Mouse (Mus musculus) embryonic facial prominence, embryonic 12.5 days (tissue): ENCODE measurements at regions not wholly inside any gene's neighbourhood (a gene's known extent, or its start where the extent isn't known, plus 50 kb on each side); places are given as distances from the start of the nearest gene placed in this dataset.
A peak's percentile ranks its signal among the peaks of the same experiment; 100 is the strongest.

Source experiments
- ATAC-seq: fragments of 200-750 bp; cut with Nextera tagmentation; 2 replicates; pipeline ENCODE4 v1.8.0; 2017; ENCODE audit not compliant: insufficient number of reproducible peaks, insufficient read depth, low FRiP score, low TSS enrichment
- H3K27ac ChIP-seq: fragments of 300-500 bp; sonication (generic); 2 replicates; pipeline ENCODE4 v1.5.1; 2016; ENCODE audit warnings: mild to moderate bottlenecking
- H3K27me3 ChIP-seq: fragments of 300-500 bp; sonication (generic); 2 replicates; pipeline ENCODE4 v1.6.1; 2016; ENCODE audit warnings: mild to moderate bottlenecking, moderate library complexity
- H3K36me3 ChIP-seq: fragments of 300-500 bp; sonication (generic); 2 replicates; pipeline ENCODE4 v1.6.1; 2016; ENCODE audit warnings: mild to moderate bottlenecking
- H3K4me1 ChIP-seq: fragments of 300-500 bp; sonication (generic); 2 replicates; pipeline ENCODE4 v1.6.1; 2016
- H3K4me2 ChIP-seq: fragments of 300-500 bp; sonication (generic); replicated peaks from 2 replicates; pipeline ENCODE4 v1.6.1; 2016; ENCODE audit warnings: mild to moderate bottlenecking, moderate library complexity
- H3K4me3 ChIP-seq: fragments of 300-500 bp; sonication (generic); 2 replicates; pipeline ENCODE4 v1.5.1; 2016; ENCODE audit warnings: mild to moderate bottlenecking
- H3K9ac ChIP-seq: fragments of 300-500 bp; sonication (generic); 2 replicates; pipeline ENCODE4 v1.6.1; 2016; ENCODE audit warnings: mild to moderate bottlenecking, moderate library complexity
- H3K9me3 ChIP-seq: fragments of 300-500 bp; sonication (generic); 2 replicates; pipeline ENCODE4 v1.6.1; 2016; ENCODE audit warnings: mild to moderate bottlenecking, moderate library complexity
- WGBS: fragments of 180-500 bp; shearing (Covaris S2); methylation state at CpG from one replicate; pipeline ENCODE4 v1.1.7; 2016; 5-methylcytosine and 5-hydroxymethylcytosine counted together

DNA sequence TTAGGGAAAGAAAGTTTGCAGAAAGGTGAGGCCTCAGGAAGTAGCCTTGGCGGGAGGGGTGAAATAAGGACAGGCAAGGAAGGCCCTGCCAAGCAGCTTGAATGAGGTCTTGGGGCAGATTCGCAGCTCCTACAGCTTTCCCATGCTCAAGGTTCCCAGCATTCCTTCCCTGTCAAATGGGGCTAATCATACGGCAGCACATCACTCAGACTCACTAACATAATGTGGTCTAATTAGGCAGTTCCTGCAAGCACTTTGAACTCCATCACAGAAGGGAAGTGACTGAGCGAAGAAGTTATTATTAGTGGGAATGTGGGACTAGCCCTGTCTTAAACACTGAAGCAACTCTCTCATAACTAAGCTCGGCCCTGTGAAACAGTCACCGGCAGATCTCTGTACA, 87.1 kb upstream of the Gm10260 start:
- H3K9ac ChIP-seq = no peak overlapping the region
- no peak overlapping the region for H3K27ac ChIP-seq
- no peaks in the 10 kb centered on the region for H3K27me3 ChIP-seq
- ATAC-seq = no peak
- 72% methylated on average over 6 of the region's 6 CpGs for WGBS
- H3K36me3 ChIP-seq = no peaks in the 10 kb centered on the region
- H3K4me1 ChIP-seq = no peaks in the 10 kb centered on the region
- no peaks in the 10 kb centered on the region for H3K9me3 ChIP-seq
- H3K4me2 ChIP-seq = no peak overlapping the region
- H3K4me3 ChIP-seq = no peak overlapping the region

DNA sequence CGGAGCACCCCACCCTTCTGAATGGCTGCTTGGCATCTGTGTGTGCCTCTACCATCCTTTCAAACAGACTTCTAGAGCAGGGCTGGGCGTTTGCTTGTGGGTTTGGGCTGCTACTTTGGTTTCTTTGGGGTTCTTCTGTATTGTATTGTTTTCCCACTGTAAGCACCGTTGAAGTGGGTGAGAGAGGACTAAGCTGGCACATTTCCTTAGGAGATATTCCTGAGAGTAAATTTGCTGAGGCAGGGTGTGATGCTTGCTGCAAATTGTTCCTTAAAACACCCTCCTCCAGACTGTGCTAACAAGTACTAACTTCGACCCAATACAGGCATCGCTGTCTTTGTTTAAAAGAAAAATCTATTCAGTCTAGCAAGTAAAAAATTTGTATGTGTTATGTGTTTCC, 84.7 kb upstream of the Gm10260 start:
- WGBS = 87% methylated on average over 5 of the region's 5 CpGs
- H3K9ac ChIP-seq = no peak overlapping the region

DNA sequence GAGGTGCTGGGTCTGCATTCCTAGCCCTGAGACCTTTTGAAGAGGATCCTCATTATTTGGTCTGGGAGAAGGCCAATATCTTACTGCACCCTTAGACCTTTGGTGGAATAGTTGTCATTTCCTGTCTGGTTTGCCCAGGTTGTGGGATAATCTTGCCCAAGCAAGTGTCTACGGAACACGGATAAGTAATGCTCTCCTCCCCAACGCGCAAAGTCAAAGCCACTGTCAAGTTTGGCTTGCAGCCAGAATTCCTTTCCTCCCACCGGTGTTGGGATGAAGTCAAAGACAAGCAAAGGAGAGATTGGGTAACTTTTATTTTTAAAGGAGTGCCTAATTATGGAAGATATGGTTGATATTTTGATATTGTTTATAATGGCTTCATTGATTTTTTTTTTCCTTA, 82.4 kb upstream of the Gm10260 start:
- Histone ChIP-seq H3K9me3 (no peaks in the 10 kb centered on the region), H3K4me1 (peaks cover 9% of the 10 kb centered on the region), H3K9ac (no peak overlapping the region), H3K27ac (no peak overlapping the region), H3K27me3 (no peaks in the 10 kb centered on the region), H3K36me3 (no peaks in the 10 kb centered on the region), H3K4me3 (no peak overlapping the region), H3K4me2 (no peak overlapping the region)
- 65% methylated on average over 5 of the region's 5 CpGs for WGBS
- no peak for ATAC-seq

More for the DNA sequence above, 84.7 kb upstream of the Gm10260 start:
- Histone ChIP-seq H3K9me3 (no peaks in the 10 kb centered on the region), H3K36me3 (no peaks in the 10 kb centered on the region), H3K27me3 (no peaks in the 10 kb centered on the region), H3K27ac (no peak overlapping the region), H3K4me2 (no peak overlapping the region), H3K4me1 (peaks cover under 1% of the 10 kb centered on the region), H3K4me3 (no peak overlapping the region)
- ATAC-seq = no peak

DNA sequence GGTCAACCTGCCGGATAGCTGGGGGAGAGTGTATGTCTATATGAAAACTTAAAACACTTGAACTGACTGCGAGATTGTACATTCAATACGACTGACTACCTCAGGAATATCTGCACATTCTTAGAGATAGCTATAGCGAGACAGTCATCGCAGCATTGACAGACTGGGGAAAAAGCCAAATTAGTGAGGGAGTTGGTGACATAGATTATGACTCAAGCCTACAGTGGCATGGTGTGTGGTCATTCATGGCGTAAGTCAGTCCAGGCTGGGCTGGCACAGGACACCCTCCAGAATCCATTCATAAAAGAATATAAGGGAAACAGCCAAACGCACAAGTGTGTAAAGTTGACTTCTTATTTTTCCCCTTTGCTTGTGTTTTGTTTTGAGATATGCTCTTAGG, 81.1 kb upstream of the Gm10260 start:
- Histone ChIP-seq H3K9ac (no peak overlapping the region), H3K4me3 (no peak overlapping the region), H3K27me3 (no peaks in the 10 kb centered on the region), H3K36me3 (no peaks in the 10 kb centered on the region), H3K4me1 (peaks cover 15% of the 10 kb centered on the region), H3K9me3 (no peaks in the 10 kb centered on the region), H3K27ac (no peak overlapping the region), H3K4me2 (no peak overlapping the region)
- WGBS = 90% methylated on average over 7 of the region's 7 CpGs
- no peak for ATAC-seq

DNA sequence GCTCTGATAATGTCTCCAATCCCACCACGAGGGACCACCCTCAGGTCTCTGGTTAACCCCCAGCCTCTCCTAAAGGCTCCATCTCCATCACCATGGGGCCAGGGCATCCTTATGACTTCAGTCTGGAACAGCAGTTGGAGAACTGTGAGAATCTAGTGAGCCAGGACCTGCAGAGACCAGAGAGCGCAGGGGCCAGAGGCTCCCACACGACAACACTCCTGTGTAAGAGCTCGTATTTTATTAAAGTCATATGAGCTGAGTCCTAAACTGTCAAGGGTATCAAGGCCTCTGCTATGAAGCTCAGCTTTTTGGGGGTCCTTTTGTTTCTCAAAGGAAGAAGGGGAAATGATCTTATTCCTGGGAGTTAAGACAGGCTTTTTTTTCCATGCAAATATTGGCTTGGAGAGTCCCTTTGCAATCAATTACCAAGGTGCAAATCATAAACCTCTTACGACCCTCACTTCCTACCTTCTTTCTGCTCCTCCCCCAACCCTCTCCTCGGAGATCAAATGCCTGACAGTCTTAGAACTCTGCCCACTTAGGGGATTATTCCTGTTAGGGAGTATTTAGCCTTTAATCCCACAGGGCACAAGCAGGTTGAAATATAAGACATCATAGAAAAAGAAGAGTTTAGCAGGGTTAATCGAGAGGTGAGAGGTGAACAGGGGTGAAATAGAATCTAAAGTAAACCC, 79.3 kb upstream of the Gm10260 start:
- no peak overlapping the region for H3K4me2 ChIP-seq
- ATAC-seq = 0 out of 2 replicates have a peak, but pooled peaks have one; percentile 28
- H3K4me3 ChIP-seq = no peak overlapping the region
- no peak overlapping the region for H3K27ac ChIP-seq
- H3K9ac ChIP-seq = no peak overlapping the region
- H3K4me1 ChIP-seq = peaks cover 15% of the 10 kb centered on the region
- H3K9me3 ChIP-seq = no peaks in the 10 kb centered on the region
- H3K27me3 ChIP-seq = no peaks in the 10 kb centered on the region
- 16% methylated on average over 7 of the region's 7 CpGs for WGBS
- no peaks in the 10 kb centered on the region for H3K36me3 ChIP-seq

DNA sequence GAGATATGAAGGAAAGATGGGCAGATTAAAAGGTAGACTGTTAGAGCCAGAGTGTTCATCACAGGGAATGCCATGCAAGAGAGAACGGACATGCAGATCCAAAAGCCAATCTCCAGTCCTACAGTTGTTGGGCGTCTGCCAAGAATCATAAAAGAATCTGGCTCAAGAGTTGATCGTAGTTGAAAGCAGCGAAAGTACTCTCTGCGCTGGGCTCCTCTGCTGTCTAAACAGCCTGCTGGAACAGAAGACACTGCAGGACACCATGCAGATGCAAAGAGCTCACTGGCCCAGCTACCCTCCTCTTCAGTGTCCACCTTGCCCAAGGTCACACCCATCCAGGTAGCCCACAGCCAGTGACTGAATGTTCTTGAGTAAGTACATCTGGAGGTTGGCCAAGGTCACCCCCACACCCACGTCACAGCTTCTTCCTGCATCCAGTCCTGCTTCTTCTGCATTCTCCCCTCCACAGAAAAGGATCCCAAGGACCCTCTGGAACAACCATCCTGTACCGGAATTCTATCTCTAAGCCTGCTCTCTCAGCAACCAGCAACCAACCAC, 77.1 kb upstream of the Gm10260 start:
- no peak overlapping the region for H3K4me2 ChIP-seq
- no peak overlapping the region for H3K9ac ChIP-seq
- ATAC-seq = no peak
- 73% methylated on average over 7 of the region's 7 CpGs for WGBS
- H3K27me3 ChIP-seq = no peaks in the 10 kb centered on the region
- H3K4me3 ChIP-seq = no peak overlapping the region
- no peaks in the 10 kb centered on the region for H3K36me3 ChIP-seq
- no peak overlapping the region for H3K27ac ChIP-seq
- H3K4me1 ChIP-seq = peaks cover 15% of the 10 kb centered on the region
- H3K9me3 ChIP-seq = no peaks in the 10 kb centered on the region

DNA sequence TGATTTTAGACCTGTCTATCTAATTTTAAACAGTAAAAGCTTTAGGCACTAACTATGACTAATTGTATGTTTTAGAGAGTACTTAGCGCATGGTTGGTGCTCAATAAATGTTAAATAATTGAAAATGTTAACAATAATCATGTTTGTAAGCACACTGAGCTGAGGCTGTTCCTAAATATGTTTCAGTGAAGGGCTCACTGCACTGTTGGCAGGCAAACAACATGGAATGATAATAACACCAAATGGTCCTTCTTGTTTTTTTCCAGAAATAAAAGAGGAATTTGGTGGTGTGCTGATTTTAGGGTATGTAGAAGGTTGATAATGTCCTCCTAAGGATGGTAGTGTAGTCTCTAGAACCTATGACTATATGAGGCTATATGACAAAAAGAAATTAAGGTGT, 72.0 kb upstream of the Gm10260 start:
- 88% methylated on average over 1 of the region's 1 CpGs for WGBS
- Histone ChIP-seq H3K36me3 (no peaks in the 10 kb centered on the region), H3K9ac (no peak overlapping the region), H3K4me2 (no peak overlapping the region), H3K4me1 (peaks cover 3% of the 10 kb centered on the region; the same call in 1 of the 2 replicates), H3K9me3 (no peaks in the 10 kb centered on the region), H3K27ac (no peak overlapping the region), H3K4me3 (no peak overlapping the region), H3K27me3 (no peaks in the 10 kb centered on the region)
- no peak for ATAC-seq

DNA sequence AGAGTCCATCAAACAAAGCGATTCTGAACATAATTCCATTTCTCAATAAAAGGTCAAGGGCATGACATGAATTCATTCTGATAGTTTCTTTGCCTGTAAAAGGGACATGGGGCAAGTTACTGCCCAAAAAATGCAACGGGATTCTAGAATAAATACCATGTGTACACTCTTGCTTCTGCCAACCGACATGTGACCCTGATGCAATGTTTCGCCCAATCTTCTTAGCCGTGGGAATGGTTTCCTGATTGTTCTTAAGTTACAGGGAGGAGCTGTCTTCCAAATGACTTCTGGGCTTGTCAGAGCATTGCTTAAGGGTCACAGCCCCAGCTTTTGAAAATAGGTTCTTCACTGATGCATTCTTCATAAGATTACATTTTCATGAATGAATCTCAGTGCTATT, 71.4 kb upstream of the Gm10260 start:
- Histone ChIP-seq H3K36me3 (no peaks in the 10 kb centered on the region), H3K4me2 (no peak overlapping the region), H3K9ac (no peak overlapping the region), H3K9me3 (no peaks in the 10 kb centered on the region), H3K4me1 (no peaks in the 10 kb centered on the region; the same call in 1 of the 2 replicates), H3K4me3 (no peak overlapping the region), H3K27me3 (no peaks in the 10 kb centered on the region), H3K27ac (no peak overlapping the region)
- no peak for ATAC-seq
- 48% methylated on average over 5 of the region's 5 CpGs for WGBS

DNA sequence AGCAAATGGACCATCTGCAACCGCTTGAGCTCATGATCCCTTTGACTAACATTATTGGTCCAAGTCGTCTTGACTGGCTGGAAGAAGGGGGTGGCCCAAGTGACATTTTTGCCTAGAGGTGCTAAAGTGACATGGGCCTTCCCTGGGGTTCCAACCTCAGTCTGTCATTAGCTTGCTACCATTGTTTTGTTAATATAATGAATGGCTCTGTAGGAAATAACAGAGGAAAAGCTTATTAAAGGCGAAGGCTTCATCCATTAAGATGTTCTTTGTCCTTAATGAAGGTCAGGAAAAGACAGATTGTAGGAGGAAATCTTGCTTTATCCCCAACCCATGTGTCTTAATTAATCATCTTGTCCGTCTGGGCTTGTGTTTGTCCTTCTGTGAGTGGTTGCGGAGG, 69.1 kb upstream of the Gm10260 start:
- no peaks in the 10 kb centered on the region for H3K27me3 ChIP-seq
- no peak for ATAC-seq
- no peak overlapping the region for H3K4me3 ChIP-seq
- no peaks in the 10 kb centered on the region for H3K36me3 ChIP-seq
- no peaks in the 10 kb centered on the region for H3K9me3 ChIP-seq
- H3K9ac ChIP-seq = no peak overlapping the region
- no peak overlapping the region for H3K4me2 ChIP-seq
- H3K4me1 ChIP-seq = peaks cover 12% of the 10 kb centered on the region; the same call in 1 of the 2 replicates
- no peak overlapping the region for H3K27ac ChIP-seq
- WGBS = 46% methylated on average over 5 of the region's 5 CpGs

DNA sequence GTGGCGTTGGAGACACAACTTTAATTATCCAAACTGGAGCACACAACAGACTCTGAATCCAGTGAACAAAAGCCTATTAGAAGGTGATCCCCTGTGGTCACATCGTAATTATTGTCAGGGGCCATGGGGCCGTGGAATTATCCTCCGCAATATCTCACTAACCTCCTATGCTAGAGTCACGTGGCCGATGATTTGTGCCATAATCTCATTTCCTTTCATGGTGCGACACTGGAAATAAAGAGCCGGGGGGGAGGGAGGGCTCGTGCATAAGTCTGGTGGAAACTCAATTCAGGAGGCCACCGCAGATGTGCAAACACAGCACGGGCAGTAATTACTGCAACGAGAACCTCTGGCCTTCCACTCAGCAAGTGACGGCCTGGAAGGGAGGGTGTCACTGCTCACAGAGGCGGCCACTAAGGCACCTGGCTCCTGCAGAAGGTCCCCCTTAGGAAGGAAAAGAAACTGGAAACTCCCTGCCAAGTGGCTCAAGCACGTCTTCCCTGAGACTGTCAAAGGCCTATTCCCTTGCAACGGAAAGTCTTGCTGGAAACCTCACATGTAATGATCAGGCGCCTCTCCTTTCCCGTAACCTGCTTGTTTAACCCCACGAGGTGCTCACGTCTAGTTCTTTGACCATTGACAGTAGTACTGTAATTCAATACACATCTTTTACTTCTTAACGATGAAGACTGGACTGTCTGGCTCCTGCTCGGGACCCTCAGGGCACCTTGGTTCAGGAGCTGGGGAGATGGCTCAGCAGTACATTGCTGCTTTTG, 65.6 kb upstream of the Gm10260 start:
- peak; percentile 52; the same call in 1 of the 2 replicates for ATAC-seq
- Histone ChIP-seq H3K9me3 (no peaks in the 10 kb centered on the region), H3K9ac (no peak overlapping the region), H3K4me1 (peaks cover 18% of the 10 kb centered on the region; the same call in 1 of the 2 replicates), H3K36me3 (no peaks in the 10 kb centered on the region), H3K27me3 (0 out of 2 replicates have a peak, but pooled peaks cover 8% of the 10 kb centered on the region), H3K4me3 (no peak overlapping the region), H3K27ac (0 out of 2 replicates have a peak overlapping the region, but pooled peaks have one; percentile 23), H3K4me2 (peak overlapping the region; percentile 15; the same call in 1 of the 2 replicates)
- 23% methylated on average over 22 of the region's 22 CpGs for WGBS

DNA sequence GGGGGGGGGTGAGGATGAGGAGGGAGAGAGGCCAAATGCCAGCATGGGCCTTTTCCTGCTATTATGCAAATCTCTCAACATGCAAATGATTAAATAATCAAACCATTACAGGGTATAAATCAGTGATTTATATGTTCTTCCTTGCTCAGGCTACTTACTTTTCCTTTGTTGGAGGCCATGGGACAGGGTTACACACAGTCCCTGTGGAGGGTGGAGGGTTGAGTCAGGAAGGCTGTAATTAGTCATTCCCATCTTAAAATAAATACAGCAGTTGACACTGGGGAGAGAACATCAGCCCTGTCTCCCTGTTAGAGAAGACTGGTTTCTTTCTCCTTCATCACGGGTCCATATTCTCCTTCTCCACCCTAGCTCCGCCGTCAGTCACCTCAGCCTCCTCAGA, 64.9 kb upstream of the Gm10260 start:
- Histone ChIP-seq H3K4me3 (no peak overlapping the region), H3K36me3 (no peaks in the 10 kb centered on the region), H3K27ac (no peak overlapping the region), H3K4me2 (0 out of 2 replicates have a peak overlapping the region, but pooled peaks have one; percentile 15), H3K4me1 (peaks cover 18% of the 10 kb centered on the region; the same call in 1 of the 2 replicates), H3K27me3 (0 out of 2 replicates have a peak, but pooled peaks cover 8% of the 10 kb centered on the region), H3K9me3 (no peaks in the 10 kb centered on the region), H3K9ac (no peak overlapping the region)
- WGBS = 46% methylated on average over 3 of the region's 3 CpGs
- 0 out of 2 replicates have a peak, but pooled peaks have one; percentile 43 for ATAC-seq
